ENCODE assay signal across 9 mouse cellular contexts in genomic region chr4:150707725-150708571, GRCm38 (mm10). TPM values are rescaled to one million over a fixed set of nuclear protein-coding genes. Genes with fewer than 3 reads are reported as not detected.
A peak's percentile ranks its signal among the peaks of the same experiment; 100 is the strongest.
DNase-seq lines count a peak whose midpoint lies in the region; ATAC-seq and TF ChIP-seq lines count a peak whose summit lies in the region.
"Had no signal": no experiment of that assay in that cellular context is flagged by ENCODE, and none has a peak within 500 bp of the region (broad histone marks: within the 10 kb centered on the region; RNA-seq: fewer than 3 reads in every experiment).

No protein-coding gene starts in this region.

- no peak for TF ChIP-seq CTCF in heart, postnatal 0 days (IDR thresholded peaks at IDR 0.05; ENCODE audit: low read depth)

- H3K27ac ChIP-seq in heart, postnatal 0 days (ENCODE audit: low read depth), result peak overlapping the region; percentile 69
- H3K27ac ChIP-seq in heart, embryonic 11.5 days (ENCODE audit: low read depth, low read length), result no peak overlapping the region
- 0 out of 2 replicates have a peak overlapping the region, but pooled peaks have one; percentile 16 for H3K27ac ChIP-seq in hindbrain, embryonic 15.5 days (replicated peaks)
- H3K27ac ChIP-seq in midbrain, embryonic 11.5 days (ENCODE audit: low read depth, low read length), result no peak overlapping the region

- no peak for TF ChIP-seq EP300 in heart, postnatal 0 days (IDR thresholded peaks at IDR 0.05; ENCODE audit: low read depth)

- DNase-seq in heart, postnatal 0 days (ENCODE audit: low spot score), result no peak
- peak; percentile 48 for DNase-seq in brain, adult 2 months (ENCODE audit: low read depth, low spot score)
- peak; percentile 58 for DNase-seq in lung, postnatal 14 days
- no peak for DNase-seq in layer of hippocampus, postnatal 10 days (ENCODE audit: low spot score in 2 of 2)
- DNase-seq in midbrain, embryonic 11.5 days (ENCODE audit: low spot score, missing footprints), result no peak
- no peak for DNase-seq in spleen, postnatal 14 days (ENCODE audit: low spot score in 2 of 2)

- H3K4me2 ChIP-seq in heart, postnatal 0 days (ENCODE audit: low read depth, low read length), result no peak overlapping the region
- no peak overlapping the region for H3K4me2 ChIP-seq in heart, embryonic 11.5 days
- no peak overlapping the region for H3K4me2 ChIP-seq in hindbrain, embryonic 15.5 days
- H3K4me2 ChIP-seq in midbrain, embryonic 11.5 days, result no peak overlapping the region

- 0 out of 2 replicates have a peak, but pooled peaks have one; percentile 7 for ATAC-seq in heart, postnatal 0 days (ENCODE audit: insufficient read depth, low read depth)
- no peak for ATAC-seq in heart, embryonic 11.5 days (replicated peaks; ENCODE audit: insufficient number of reproducible peaks, low FRiP score, low TSS enrichment)
- ATAC-seq in hindbrain, embryonic 15.5 days (ENCODE audit: low FRiP score, low read depth), result peak; percentile 76; the same call in 1 of the 2 replicates
- ATAC-seq in midbrain, embryonic 11.5 days (ENCODE audit: low FRiP score), result no peak

- H3K27me3 ChIP-seq in heart, postnatal 0 days (ENCODE audit: control insufficient read depth, insufficient read depth, low read length), result no peaks in the 10 kb centered on the region
- H3K27me3 ChIP-seq in heart, embryonic 11.5 days (ENCODE audit: control insufficient read depth, insufficient read depth, low read length), result no peaks in the 10 kb centered on the region
- H3K27me3 ChIP-seq in hindbrain, embryonic 15.5 days, result no peaks in the 10 kb centered on the region
- no peaks in the 10 kb centered on the region for H3K27me3 ChIP-seq in midbrain, embryonic 11.5 days (ENCODE audit: control insufficient read depth, insufficient read depth, low read length)

- no peak overlapping the region for H3K4me3 ChIP-seq in heart, postnatal 0 days (ENCODE audit: low read depth, low read length)
- H3K4me3 ChIP-seq in heart, embryonic 11.5 days (ENCODE audit: low read depth, low read length), result no peak overlapping the region
- no peak overlapping the region for H3K4me3 ChIP-seq in hindbrain, embryonic 15.5 days
- no peak overlapping the region for H3K4me3 ChIP-seq in midbrain, embryonic 11.5 days (ENCODE audit: low read depth, low read length)

- no peaks in the 10 kb centered on the region for H3K9me3 ChIP-seq in heart, postnatal 0 days (replicated peaks; ENCODE audit: control insufficient read depth, low read length)
- 0 out of 2 replicates have a peak, but pooled peaks cover 3% of the 10 kb centered on the region for H3K9me3 ChIP-seq in heart, embryonic 11.5 days (replicated peaks; ENCODE audit: control insufficient read depth, low read length)
- no peaks in the 10 kb centered on the region for H3K9me3 ChIP-seq in hindbrain, embryonic 15.5 days
- no peaks in the 10 kb centered on the region for H3K9me3 ChIP-seq in midbrain, embryonic 11.5 days (ENCODE audit: control insufficient read depth, low read length)

- no peak overlapping the region for H3K9ac ChIP-seq in heart, postnatal 0 days (replicated peaks; ENCODE audit: low read depth, low read length)
- H3K9ac ChIP-seq in heart, embryonic 11.5 days (ENCODE audit: low read depth, low read length), result no peak overlapping the region
- H3K9ac ChIP-seq in hindbrain, embryonic 15.5 days, result no peak overlapping the region
- H3K9ac ChIP-seq in midbrain, embryonic 11.5 days (ENCODE audit: low read length), result no peak overlapping the region

- H3K36me3 ChIP-seq in heart, postnatal 0 days (replicated peaks; ENCODE audit: control insufficient read depth, insufficient read depth, low read length), result no peaks in the 10 kb centered on the region
- H3K36me3 ChIP-seq in heart, embryonic 11.5 days (ENCODE audit: control insufficient read depth, insufficient read depth, low read length), result no peaks in the 10 kb centered on the region
- H3K36me3 ChIP-seq in hindbrain, embryonic 15.5 days, result no peaks in the 10 kb centered on the region
- no peaks in the 10 kb centered on the region for H3K36me3 ChIP-seq in midbrain, embryonic 11.5 days (ENCODE audit: control insufficient read depth, insufficient read depth, low read length)

- WGBS in heart, postnatal 0 days, result 58% methylated on average over 20 of the region's 20 CpGs
- 70% methylated on average over 20 of the region's 20 CpGs for WGBS in heart, embryonic 11.5 days (ENCODE audit: insufficient replicate concordance)
- WGBS in hindbrain, embryonic 15.5 days, result 53% methylated on average over 20 of the region's 20 CpGs
- 84% methylated on average over 20 of the region's 20 CpGs for WGBS in midbrain, embryonic 11.5 days

- peaks cover 23% of the 10 kb centered on the region; the same call in 1 of the 2 replicates for H3K4me1 ChIP-seq in heart, postnatal 0 days (ENCODE audit: control insufficient read depth, insufficient read depth)
- H3K4me1 ChIP-seq in heart, embryonic 11.5 days (ENCODE audit: control insufficient read depth, insufficient read depth, low read length), result peaks cover 17% of the 10 kb centered on the region
- peaks cover 22% of the 10 kb centered on the region for H3K4me1 ChIP-seq in hindbrain, embryonic 15.5 days (replicated peaks)
- peaks cover 9% of the 10 kb centered on the region for H3K4me1 ChIP-seq in midbrain, embryonic 11.5 days (ENCODE audit: control insufficient read depth, insufficient read depth, low read length)

RNA-seq across cellular contexts. Expression of gene Slc45a1, which starts 56.0 kb away (rescaled TPM):
- total RNA-seq in heart, postnatal 0 days (2014; rRNA removed; ENCODE audit: low replicate concordance), result not detected in 2 replicates
- not detected in 2 replicates for polyA plus RNA-seq in heart, postnatal 0 days (2015; fragmentation: Nextera tagmentation; extraction: Ambion mirVana)
- polyA plus RNA-seq in heart, embryonic 11.5 days (2014; fragmentation: Nextera tagmentation; extraction: Ambion mirVana), result 0.04 TPM in 1 of 2 replicates, not detected in the other
- 37.6 and 43.4 TPM in 2 replicates for polyA plus RNA-seq in hindbrain, embryonic 15.5 days (2015; fragmentation: Nextera tagmentation; extraction: Ambion mirVana)
- total RNA-seq in layer of hippocampus, postnatal 10 days (2021), result 10 to 100 TPM; 43.2 to 45.3 TPM
- 4.4 and 4.7 TPM in 2 replicates for polyA plus RNA-seq in midbrain, embryonic 11.5 days (2014; fragmentation: Nextera tagmentation; extraction: Ambion mirVana)
- total RNA-seq: gastrocnemius, postnatal 36 days had no signal

Comparison
In these comparisons a context has a peak if more than half of its experiments do, and no peak if none do; other contexts are left out.
1. ATAC-seq: peak in heart, postnatal 0 days (single experiment) and hindbrain, embryonic 15.5 days (single experiment); none in heart, embryonic 11.5 days (single experiment) and midbrain, embryonic 11.5 days (single experiment).
2. H3K27ac ChIP-seq: peak in heart, postnatal 0 days (single experiment) and hindbrain, embryonic 15.5 days (single experiment); none in heart, embryonic 11.5 days (single experiment) and midbrain, embryonic 11.5 days (single experiment).
3. DNase-seq: peak in brain, adult 2 months (single experiment) and lung, postnatal 14 days (single experiment); none in heart, postnatal 0 days (single experiment), layer of hippocampus, postnatal 10 days (0 of 2), midbrain, embryonic 11.5 days (single experiment) and spleen, postnatal 14 days (0 of 2).